Mouse (Mus musculus) erythroblast, embryonic 14.5 days (primary cell): ENCODE data around the gene Aurka. TPM values are rescaled to one million over a fixed set of nuclear protein-coding genes. Genes with fewer than 3 reads are reported as not detected.
A peak's percentile ranks its signal among the peaks of the same experiment; 100 is the strongest.

Experiments used
- H3K27me3 ChIP-seq: 2 replicates; pipeline ENCODE4 v1.6.1; 2012; ENCODE audit warnings: inconsistent platforms; ENCODE audit not compliant: control insufficient read depth
- H3K36me3 ChIP-seq: 2 replicates; pipeline ENCODE4 v1.6.1; 2012; ENCODE audit warnings: mild to moderate bottlenecking, inconsistent platforms; ENCODE audit not compliant: control insufficient read depth
- H3K4me1 ChIP-seq: 2 replicates; pipeline ENCODE4 v1.6.1; 2012; ENCODE audit warnings: inconsistent platforms; ENCODE audit not compliant: control insufficient read depth
- H3K4me3 ChIP-seq: replicated peaks from 2 replicates; pipeline ENCODE3; 2012; ENCODE audit warnings: moderate library complexity, mild to moderate bottlenecking, inconsistent platforms
- H3K9me3 ChIP-seq: 2 replicates; pipeline ENCODE4 v1.6.1; 2012; ENCODE audit warnings: low read length, inconsistent platforms, mixed read lengths; ENCODE audit not compliant: control insufficient read depth
- GATA1 ChIP-seq: IDR thresholded peaks from 2 replicates; pipeline ENCODE4 v1.6.1; 2012; ENCODE audit warnings: low read length, inconsistent platforms, mixed read lengths
- TAL1 ChIP-seq: IDR thresholded peaks from 3 replicates; pipeline ENCODE4 v1.6.1; 2012; ENCODE audit warnings: low read length, inconsistent platforms, mixed read lengths
- polyA plus RNA-seq: library from polyadenylated mRNA; stranded (reverse); fragments of >175 nt; gene quantifications from 2 replicates; pipeline ENCODE4 v1.2.3, GENCODE M21; 2012

The Aurka gene
- polyA plus RNA-seq, 1 experiment: 5.1 TPM

DNA sequence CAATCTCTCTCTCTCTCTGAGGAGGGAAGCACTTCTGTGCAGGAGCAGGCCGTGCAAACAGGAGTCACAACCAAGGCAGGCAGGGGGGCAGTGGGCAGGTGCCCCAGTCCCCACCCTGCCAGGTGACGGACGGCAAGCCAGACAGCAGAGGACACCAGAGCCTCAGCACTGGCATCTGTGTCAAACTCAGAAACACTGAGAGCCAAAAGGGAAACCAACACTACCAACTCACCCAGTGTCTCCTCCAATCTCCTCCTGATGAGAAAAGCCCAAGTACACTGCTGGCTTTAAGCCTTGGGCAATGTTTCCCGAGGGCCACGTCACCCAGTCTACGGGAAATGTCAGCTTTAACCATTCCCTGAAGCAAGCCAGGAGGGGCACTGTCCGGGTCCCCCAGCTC, 7.2 kb downstream of the Aurka start:
- Histone ChIP-seq H3K4me1 (peaks cover 64% of the 10 kb centered on the region), H3K4me3 (no peak overlapping the region), H3K9me3 (peaks cover 6% of the 10 kb centered on the region), H3K27me3 (no peaks in the 10 kb centered on the region; the same call in 1 of the 2 replicates), H3K36me3 (peaks cover 100% of the 10 kb centered on the region)
- TF ChIP-seq TAL1: no peak
- no peak for TF ChIP-seq GATA1

- TF ChIP-seq GATA1 (no peak), TAL1 (no peak)
- Histone ChIP-seq H3K4me1 (peaks cover 40% of the 10 kb centered on the region), H3K4me3 (no peak overlapping the region), H3K9me3 (peaks cover 13% of the 10 kb centered on the region), H3K36me3 (peaks cover 99% of the 10 kb centered on the region), H3K27me3 (no peaks in the 10 kb centered on the region; the same call in 1 of the 2 replicates)
These were observed 14.5 kb downstream of the Aurka start for GRCm38 (mm10) chr2:172355833-172356232.

GRCm38 (mm10) chr2:172354761-172355160, 15.6 kb downstream of the Aurka start:
- Histone ChIP-seq H3K4me1 (peaks cover 50% of the 10 kb centered on the region), H3K4me3 (no peak overlapping the region), H3K36me3 (peaks cover 99% of the 10 kb centered on the region), H3K9me3 (peaks cover 13% of the 10 kb centered on the region), H3K27me3 (no peaks in the 10 kb centered on the region; the same call in 1 of the 2 replicates)
- TF ChIP-seq GATA1: no peak
- no peak for TF ChIP-seq TAL1

DNA sequence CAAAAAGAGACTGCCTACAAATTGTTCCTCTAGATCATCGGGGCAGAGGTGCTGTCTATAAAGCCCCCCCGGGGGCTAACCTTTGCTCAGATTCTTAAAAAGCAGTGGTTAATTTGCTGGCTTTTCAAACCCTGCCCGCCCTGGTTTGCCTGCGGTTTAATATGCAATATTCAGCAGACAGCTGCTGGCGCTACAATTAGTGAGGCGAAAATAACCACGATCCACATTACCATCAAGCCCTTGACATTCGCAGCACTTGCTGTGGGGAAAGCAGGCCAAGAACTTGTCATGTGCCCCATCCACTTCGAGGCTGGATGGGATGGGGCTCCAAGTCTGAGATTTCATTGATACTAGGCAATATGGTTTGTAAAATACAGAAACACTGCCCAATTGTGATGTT, 17.1 kb downstream of the Aurka start:
- no peak overlapping the region for H3K4me3 ChIP-seq
- H3K27me3 ChIP-seq: no peaks in the 10 kb centered on the region; the same call in 1 of the 2 replicates
- H3K4me1 ChIP-seq: peaks cover 59% of the 10 kb centered on the region
- H3K9me3 ChIP-seq: peaks cover 8% of the 10 kb centered on the region
- H3K36me3 ChIP-seq: peaks cover 99% of the 10 kb centered on the region
- no peak for TF ChIP-seq TAL1
- TF ChIP-seq GATA1: no peak

- Histone ChIP-seq H3K4me1 (peaks cover 70% of the 10 kb centered on the region), H3K9me3 (no peaks in the 10 kb centered on the region), H3K27me3 (no peaks in the 10 kb centered on the region), H3K36me3 (peaks cover 96% of the 10 kb centered on the region), H3K4me3 (peak overlapping the region; percentile 86)
- no peak for TF ChIP-seq GATA1
These were observed 19.6 kb downstream of the Aurka start for GRCm38 (mm10) chr2:172350773-172351172.

- Histone ChIP-seq H3K27me3 (no peaks in the 10 kb centered on the region), H3K4me1 (peaks cover 72% of the 10 kb centered on the region), H3K4me3 (peak overlapping the region; percentile 86), H3K9me3 (no peaks in the 10 kb centered on the region), H3K36me3 (peaks cover 87% of the 10 kb centered on the region)
- TF ChIP-seq TAL1: no peak
- no peak for TF ChIP-seq GATA1
These were observed 20.6 kb downstream of the Aurka start for GRCm38 (mm10) chr2:172349776-172350175.

- Histone ChIP-seq H3K4me3 (peak overlapping the region; percentile 86), H3K9me3 (no peaks in the 10 kb centered on the region), H3K36me3 (peaks cover 73% of the 10 kb centered on the region), H3K4me1 (peaks cover 79% of the 10 kb centered on the region), H3K27me3 (no peaks in the 10 kb centered on the region)
- TF ChIP-seq TAL1 (peak; percentile 94), GATA1 (peak; percentile 96)
These were observed 21.9 kb downstream of the Aurka start for GRCm38 (mm10) chr2:172348297-172348950.

GRCm38 (mm10) chr2:172346933-172347611, 23.3 kb downstream of the Aurka start:
- H3K36me3 ChIP-seq: peaks cover 59% of the 10 kb centered on the region
- TF ChIP-seq GATA1 (peak; percentile 86), TAL1 (peak; percentile 40; the same call in 1 of the 3 replicates)
- H3K4me1 ChIP-seq: peaks cover 67% of the 10 kb centered on the region

More at GRCm38 (mm10) chr2:172346933-172347611, 23.3 kb downstream of the Aurka start:
- no peaks in the 10 kb centered on the region; the same call in 1 of the 2 replicates for H3K9me3 ChIP-seq
- H3K27me3 ChIP-seq: peaks cover 6% of the 10 kb centered on the region
- H3K4me3 ChIP-seq: peak overlapping the region; percentile 86
